Mouse (Mus musculus): ENCODE measurements around the gene Metap2. TPM values are rescaled to one million over a fixed set of nuclear protein-coding genes. Genes with fewer than 3 reads are reported as not detected.

Metap2 gene
- 100 to 1,000 TPM; 156 to 159 TPM for total RNA-seq (2021)
- long read RNA-seq, experiment 1, full-length matches to known transcripts = 163 of 190 reads
- long read RNA-seq, experiment 1, partial matches to known transcripts = 4 of 190 reads
- long read RNA-seq, experiment 1, other reads (novel, unspliced or antisense) = 23 of 190 reads
- long read RNA-seq, experiment 2, full-length matches to known transcripts = 199 of 233 reads
- long read RNA-seq, experiment 2, partial matches to known transcripts = 7 of 233 reads
- long read RNA-seq, experiment 2, other reads (novel, unspliced or antisense) = 27 of 233 reads

DNA sequence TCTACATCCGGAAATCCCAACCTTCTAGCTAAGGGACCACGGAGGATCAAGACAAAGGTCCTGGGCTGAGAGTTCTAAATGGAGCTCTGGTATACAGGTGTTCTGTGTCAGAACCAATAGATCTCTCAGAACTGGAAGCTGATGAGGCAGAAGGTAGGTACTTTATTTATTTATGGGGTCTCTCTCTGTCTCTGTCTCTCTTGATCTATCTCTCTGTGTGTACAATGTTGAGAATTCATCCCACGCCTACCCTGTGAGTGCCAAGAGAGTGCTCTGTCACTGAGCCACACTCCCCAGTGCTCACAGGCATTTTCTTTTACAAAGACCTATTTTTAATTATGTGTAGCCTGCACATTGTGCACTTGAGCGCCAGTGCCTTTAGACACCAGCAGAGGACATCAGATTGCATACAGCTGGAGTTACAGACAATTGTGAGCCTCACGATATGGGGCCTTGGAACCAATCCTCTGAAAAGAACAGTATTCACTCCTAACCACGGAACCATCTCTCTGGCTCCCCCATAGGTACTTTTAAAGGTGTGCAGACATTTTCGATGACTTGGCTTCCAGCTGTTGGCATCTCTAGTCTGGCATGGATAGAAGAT lies at the start of gene Metap2:
Metap2 (minus strand) TSS at position 51 of the 604 bp plus-strand sequence.
- intact Hi-C loops (cut with DNase I) = no loop called here
- DNase-seq = no peak

DNA sequence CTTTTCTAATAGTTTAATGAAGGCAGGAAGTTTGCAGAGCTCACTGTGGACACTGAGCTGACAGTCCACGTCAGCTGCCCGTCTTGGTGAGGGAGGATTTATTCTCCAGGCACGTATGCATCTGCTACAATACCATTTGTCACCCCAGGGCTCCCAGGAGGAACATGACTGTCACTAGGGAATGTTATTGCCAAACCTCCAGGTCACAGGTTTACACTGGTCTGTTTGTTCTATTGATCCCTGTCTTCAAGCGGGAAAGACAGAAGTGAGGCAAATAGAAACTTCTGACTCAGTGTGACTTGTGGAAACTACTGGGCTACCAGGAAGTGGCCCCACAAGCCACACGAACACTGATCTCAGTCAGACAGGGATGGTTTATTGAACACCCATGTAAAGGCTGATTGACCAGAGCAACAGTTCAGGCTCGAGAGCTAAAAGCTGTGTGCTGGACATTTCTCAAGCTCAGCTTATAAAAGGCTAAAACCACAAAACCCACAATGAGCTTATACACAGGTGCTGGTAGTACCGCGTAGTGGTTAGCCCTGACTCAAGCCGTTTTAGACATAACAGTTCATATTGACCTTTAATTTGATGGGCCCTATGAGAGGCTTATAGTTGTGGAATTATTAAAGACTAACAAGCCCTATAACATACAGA lies 49.1 kb upstream of the Metap2 start:
- no peak for DNase-seq
- intact Hi-C loops (cut with DNase I) = loop anchor here (1.0 kb wide), 1 partner anchor 172 kb away; no protein-coding TSS in a partner anchor

DNA sequence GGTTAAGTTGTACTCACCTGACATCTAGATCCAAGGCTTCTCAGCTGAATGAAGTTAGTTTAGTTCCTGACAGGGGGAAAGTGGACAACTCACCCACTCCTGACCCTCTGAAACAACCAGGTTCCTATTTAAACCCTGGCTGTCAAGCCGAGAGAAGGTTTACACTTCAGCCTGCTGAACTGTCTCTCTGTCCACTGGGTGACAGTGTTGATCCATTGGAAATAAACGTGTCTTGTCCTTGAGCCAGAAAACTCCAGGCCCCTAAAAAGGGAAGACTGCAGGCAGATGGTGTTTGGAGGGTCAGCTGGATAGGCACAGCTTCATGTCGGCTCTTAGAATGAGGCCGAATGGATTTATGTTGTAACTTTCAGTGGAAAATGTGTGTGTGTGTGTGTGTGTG lies 48.5 kb upstream of the Metap2 start:
- DNase-seq = peak in 1 of 2 experiments; percentile 10
- intact Hi-C loops (cut with DNase I) = no loop called here

GRCm38 (mm10) chr10:93944241-93944640 lies 47.3 kb upstream of the Metap2 start:
- intact Hi-C loops (cut with DNase I) = no loop called here
- DNase-seq = peak in 1 of 2 experiments; percentile 28

DNA sequence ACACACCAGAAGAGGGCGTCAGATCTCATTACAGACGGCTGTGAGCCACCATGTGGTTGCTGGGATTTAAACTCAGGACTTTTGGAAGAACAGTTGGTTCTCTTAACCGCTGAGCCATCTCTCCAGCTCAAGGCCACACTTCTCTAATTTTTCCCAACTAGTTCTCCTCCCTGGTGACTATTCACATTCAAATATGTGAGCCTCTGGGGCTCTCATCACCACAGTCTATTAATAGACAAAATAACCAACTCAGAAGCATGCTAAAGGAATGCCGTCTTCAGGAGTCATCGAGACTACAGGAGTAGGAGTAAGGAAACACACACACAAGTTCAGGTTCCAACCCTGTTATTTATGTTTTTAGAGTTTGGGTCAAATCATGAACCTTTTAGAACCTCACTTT lies 43.4 kb upstream of the Metap2 start:
- DNase-seq = no peak
- intact Hi-C loops (cut with DNase I) = no loop called here

DNA sequence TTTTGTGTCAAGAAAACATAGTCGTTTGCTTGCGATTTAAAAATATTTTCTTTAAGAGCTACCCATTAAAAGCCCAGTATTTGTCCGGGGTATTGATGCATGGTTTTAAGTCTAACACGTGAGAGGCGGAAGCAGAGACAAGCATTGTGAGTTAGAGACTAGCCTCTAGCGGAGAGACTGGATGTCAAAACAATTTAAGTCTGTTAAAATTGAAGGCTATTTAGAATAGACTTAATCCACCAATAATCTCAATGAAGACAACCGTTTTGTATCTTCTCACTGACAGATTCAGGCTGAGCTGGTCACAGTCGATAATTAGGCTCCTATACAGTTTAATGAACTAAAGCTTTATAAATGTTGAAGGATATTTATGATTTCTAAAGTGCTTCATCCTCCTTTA lies 42.8 kb upstream of the Metap2 start:
- intact Hi-C loops (cut with DNase I) = no loop called here
- DNase-seq = no peak

GRCm38 (mm10) chr10:93938844-93939271 lies 42.0 kb upstream of the Metap2 start:
- intact Hi-C loops (cut with DNase I) = no loop called here

GRCm38 (mm10) chr10:93933980-93934379 lies 37.1 kb upstream of the Metap2 start:
- peak; percentile 19 to 32 for DNase-seq
- intact Hi-C loops (cut with DNase I) = loop anchor here (5.0 kb wide), 1 partner anchor 112 kb away; no protein-coding TSS in a partner anchor

More at GRCm38 (mm10) chr10:93938844-93939271, 42.0 kb upstream of the Metap2 start:
- no peak for DNase-seq

- intact Hi-C loops (cut with DNase I) = loop anchor here (5.0 kb wide), 1 partner anchor 111 kb away; no protein-coding TSS in a partner anchor
- peak in 1 of 2 experiments; percentile 29 for DNase-seq
These were observed 36.0 kb upstream of the Metap2 start for GRCm38 (mm10) chr10:93932861-93933260.

DNA sequence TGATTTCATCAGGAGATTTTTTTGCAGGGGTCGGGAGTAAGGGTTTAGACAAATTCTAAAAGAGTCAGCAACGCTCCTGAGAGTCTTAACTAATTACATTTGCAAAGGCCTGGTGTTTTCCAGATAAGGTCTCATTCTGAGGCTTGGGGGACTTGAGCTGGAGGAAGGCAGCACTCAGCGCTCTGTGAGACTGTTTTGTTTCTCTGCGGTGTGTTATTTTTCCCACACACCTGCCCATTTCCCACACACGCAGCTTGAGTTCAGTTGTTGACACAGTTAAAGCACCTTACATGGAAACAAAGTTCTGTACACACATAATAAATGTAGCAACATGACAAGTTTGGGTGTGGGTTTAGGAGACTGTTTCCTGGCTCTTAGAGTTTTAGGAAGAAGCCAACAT lies 35.1 kb upstream of the Metap2 start:
- DNase-seq = no peak
- intact Hi-C loops (cut with DNase I) = loop anchor here (5.0 kb wide), 1 partner anchor 110 kb away; no protein-coding TSS in a partner anchor

GRCm38 (mm10) chr10:93931431-93931830 lies 34.5 kb upstream of the Metap2 start:
- no peak for DNase-seq
- intact Hi-C loops (cut with DNase I) = loop anchor here (5.0 kb wide), 1 partner anchor 109 kb away; no protein-coding TSS in a partner anchor

DNA sequence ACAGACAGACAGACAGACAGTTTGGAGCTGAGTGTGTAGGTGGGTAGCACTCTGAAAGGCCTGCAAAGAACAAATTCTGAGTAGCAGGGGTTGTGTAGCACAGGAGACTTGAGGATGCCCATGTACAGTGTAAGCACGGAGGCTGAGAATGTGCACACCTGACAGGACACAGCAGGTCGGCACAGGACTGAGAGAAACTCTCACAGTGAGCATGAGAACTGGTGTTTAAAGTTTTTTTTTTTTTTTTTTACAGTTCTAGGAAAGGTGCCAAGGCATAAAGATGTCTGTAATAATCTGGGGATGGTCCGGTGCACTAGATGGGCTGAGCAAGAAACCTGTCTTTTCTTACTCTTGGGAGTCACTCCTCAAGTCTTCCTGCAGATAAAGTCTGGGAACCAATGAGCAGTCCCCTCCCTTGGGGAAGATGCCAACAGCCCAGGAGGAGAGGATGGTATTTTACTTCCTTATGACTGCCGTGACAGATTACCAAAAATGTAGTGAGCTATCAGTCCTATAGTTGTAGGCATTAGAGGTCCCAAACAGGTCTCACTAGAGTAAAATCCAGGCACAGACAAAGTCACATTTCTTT lies 33.4 kb upstream of the Metap2 start:
- DNase-seq = no peak
- intact Hi-C loops (cut with DNase I) = loop anchor here (5.0 kb wide), 1 partner anchor 108 kb away; no protein-coding TSS in a partner anchor

- intact Hi-C loops (cut with DNase I) = no loop called here
These were observed 27.8 kb upstream of the Metap2 start for GRCm38 (mm10) chr10:93924666-93925065.

DNA sequence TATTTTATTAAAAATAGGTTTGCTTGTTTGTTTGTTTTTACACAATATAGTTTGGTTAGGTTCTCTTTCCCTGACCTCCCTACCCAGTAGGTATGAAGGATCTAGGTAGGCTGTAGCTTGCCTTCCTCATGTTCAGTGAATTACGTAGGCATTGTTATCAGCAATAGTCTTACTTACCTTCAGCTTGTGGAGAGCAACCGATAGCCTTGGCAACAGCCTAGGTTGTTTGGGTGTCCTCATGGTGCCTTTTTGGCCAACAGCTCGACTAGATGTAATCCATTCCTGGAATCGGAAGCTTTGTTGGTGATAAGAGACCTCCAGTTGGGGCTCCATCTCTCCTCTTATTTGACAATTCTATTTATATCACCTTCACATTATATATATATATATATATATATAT lies 24.3 kb upstream of the Metap2 start:
- intact Hi-C loops (cut with DNase I) = no loop called here
- no peak for DNase-seq

More at GRCm38 (mm10) chr10:93924666-93925065, 27.8 kb upstream of the Metap2 start:
- no peak for DNase-seq

DNA sequence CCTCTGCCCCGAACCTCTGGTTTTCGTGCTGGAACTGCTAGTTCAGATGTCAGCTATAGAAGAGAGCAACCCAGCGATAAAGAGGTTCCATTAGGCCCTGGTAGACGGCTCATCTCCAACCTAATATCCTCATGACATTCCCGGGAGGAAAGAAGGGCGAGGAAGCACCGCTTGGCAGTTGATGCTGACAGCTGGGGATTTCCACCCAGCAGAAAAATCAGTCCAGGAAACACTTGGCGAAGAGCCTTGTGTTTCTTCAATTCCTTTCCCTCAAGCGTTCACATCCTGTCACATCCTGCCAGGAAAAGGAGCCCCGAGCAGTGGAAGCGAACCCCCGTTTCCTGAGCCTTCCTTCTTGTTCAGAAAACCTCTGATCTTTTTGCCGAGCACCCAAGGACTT lies 22.3 kb upstream of the Metap2 start:
- DNase-seq = peak; percentile 34 to 43
- intact Hi-C loops (cut with DNase I) = no loop called here

- intact Hi-C loops (cut with DNase I) = no loop called here
These were observed 21.8 kb upstream of the Metap2 start for GRCm38 (mm10) chr10:93918701-93919100.

GRCm38 (mm10) chr10:93918087-93918486 lies 21.2 kb upstream of the Metap2 start:
- DNase-seq = no peak
- intact Hi-C loops (cut with DNase I) = no loop called here

More at GRCm38 (mm10) chr10:93918701-93919100, 21.8 kb upstream of the Metap2 start:
- DNase-seq = peak; percentile 30 to 58

DNA sequence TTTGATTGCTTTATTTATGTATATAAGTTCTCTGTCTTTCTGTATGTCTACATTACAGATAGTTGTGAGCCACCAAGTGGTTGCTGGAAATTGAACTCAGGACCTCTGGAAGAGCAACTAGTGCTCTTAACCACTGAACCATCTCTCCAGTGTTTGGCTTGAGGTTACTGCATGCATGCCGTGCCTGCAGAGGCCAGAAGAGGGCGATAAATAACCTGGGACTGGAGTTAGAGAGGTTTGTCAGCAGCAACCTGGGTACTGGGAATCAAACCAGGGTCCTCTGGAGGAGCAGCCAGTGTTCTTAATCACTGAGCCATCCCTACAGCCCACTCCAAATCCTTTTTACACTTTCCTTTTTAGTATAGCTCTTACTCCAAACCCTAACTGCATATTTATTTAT lies 19.9 kb upstream of the Metap2 start:
- no peak for DNase-seq
- intact Hi-C loops (cut with DNase I) = no loop called here

- intact Hi-C loops (cut with DNase I) = no loop called here
- DNase-seq = no peak
These were observed 18.8 kb upstream of the Metap2 start for GRCm38 (mm10) chr10:93915531-93916275.

DNA sequence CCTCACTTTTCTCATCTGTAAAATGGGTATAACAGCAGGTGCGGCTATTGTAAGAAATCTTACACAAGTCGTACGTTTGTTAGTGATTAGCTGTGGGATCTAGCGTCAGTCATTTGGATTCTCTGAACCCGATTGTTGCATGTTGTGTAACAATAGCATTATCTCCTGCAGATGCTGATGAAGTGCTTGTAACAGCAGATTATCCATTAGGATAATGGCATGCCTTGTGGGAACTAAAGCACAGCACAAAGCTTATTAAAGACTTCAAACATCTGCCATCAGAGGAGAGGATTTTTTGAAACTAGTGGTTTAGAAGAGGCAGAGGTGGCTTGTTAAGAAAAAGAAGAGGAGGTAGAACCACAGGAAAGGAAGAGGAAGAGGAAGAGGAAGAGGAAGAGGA lies 16.6 kb upstream of the Metap2 start:
- DNase-seq = no peak
- intact Hi-C loops (cut with DNase I) = no loop called here
